Mouse (Mus musculus): ENCODE data around the gene Arnt2.
A peak's percentile ranks its signal among the peaks of the same experiment; 100 is the strongest.

The Arnt2 gene

GRCm38 (mm10) chr7:84343160-84343559, 66.8 kb downstream of the Arnt2 start:
- DNase-seq (ENCODE audit: low spot score), result no peak

DNA sequence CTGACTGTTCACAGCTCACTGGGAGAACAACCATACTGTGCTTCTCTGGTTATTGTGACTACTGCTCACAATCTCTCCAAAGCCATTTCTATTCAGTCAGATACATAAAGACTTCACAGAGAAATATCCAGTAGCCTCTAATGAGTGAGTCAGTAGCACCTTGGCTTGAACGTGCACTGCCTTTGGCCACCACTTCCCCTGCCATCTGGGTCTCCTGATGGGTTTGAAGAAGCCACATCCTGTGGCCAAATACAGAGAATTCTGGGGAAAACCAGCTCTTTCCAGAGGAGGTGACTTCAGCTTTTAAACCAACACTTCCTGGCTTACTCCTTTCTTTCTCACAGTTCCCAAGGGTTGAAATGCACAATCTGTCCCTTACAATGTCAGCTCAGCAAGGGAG, 69.0 kb downstream of the Arnt2 start:
- no peak for DNase-seq (ENCODE audit: low spot score)

DNA sequence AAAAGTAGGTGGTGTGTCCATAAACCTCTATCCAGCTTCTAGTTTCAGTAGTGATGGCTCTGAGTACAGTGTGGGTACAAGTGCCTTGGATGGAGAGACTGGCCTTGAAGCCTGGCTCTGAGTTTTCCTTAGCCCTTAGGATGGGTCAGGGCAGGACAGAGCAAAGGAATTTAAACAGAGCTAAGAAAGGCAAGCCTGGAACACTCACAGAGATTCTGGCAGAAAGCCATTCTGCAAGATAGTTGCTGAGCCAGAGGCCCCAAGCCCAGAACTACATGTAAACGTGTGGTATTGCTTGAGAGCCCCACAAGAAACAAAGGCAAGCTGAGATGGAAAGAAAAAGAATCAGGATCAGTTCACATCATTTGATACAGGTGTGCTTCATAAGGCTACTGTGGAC, 70.8 kb downstream of the Arnt2 start:
- DNase-seq (ENCODE audit: low spot score), result no peak

DNA sequence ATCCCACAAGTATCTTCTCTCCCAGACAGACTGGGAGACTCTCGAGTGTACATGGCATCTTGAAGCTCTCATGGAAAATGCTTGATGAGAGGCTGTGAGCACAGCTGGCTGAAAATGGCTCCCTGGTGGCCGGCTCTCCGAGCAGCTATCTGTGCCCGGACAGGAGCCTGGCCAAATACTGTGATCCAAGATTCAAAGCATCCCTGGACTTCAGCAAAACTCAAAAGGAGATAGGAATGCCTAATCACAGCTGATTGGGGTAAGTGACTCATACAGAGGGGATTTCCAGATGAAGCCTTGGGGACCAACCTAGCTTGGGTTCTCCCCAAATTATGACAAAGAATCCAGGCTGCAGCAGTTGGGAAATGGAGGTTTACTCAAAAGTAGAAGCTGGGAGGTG, 72.2 kb downstream of the Arnt2 start:
- DNase-seq (ENCODE audit: low spot score), result no peak

DNA sequence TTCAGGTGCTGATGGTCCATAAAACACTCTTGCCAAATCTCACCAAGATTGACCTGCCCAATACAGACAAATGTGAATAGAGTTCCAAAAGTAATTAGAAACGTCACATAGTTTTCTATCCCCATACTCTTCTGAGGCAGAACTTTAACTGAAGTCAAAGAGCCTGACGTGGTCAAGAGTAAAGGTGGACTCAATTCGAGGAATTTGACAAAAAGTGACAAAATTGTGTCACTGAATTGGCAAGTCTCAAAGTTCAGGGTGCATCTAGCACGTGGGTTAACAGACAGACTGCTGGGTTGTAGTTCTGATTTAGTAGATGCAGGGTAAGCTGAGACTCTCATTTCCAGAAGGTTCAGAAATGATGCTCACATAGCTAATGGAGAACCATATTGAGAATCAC, 73.1 kb downstream of the Arnt2 start:
- no peak for DNase-seq (ENCODE audit: low spot score)

GRCm38 (mm10) chr7:84336580-84336886, 73.4 kb downstream of the Arnt2 start:
- no peak for DNase-seq (ENCODE audit: low spot score)

GRCm38 (mm10) chr7:84335766-84336579, 74.0 kb downstream of the Arnt2 start:
- DNase-seq (ENCODE audit: low spot score), result no peak

DNA sequence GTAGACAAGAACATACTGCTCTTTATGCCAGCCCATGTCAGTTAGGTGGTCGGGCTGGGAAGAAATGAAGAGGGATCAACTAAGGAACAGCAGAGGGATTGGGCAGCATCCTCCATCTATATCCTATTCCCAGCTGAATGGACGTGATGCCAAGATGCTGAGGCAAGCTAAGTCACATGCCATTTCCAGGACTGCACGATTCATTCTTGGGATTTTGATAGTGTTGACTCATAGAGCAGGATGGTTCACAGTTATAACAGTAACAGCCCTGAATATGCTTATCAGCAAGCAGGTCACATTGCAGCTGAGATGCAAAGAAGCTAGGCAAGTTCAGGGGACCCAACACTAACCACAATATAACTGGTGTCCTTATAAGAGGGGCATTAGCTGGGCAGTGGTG, 76.0 kb downstream of the Arnt2 start:
- no peak for DNase-seq (ENCODE audit: low spot score)

DNA sequence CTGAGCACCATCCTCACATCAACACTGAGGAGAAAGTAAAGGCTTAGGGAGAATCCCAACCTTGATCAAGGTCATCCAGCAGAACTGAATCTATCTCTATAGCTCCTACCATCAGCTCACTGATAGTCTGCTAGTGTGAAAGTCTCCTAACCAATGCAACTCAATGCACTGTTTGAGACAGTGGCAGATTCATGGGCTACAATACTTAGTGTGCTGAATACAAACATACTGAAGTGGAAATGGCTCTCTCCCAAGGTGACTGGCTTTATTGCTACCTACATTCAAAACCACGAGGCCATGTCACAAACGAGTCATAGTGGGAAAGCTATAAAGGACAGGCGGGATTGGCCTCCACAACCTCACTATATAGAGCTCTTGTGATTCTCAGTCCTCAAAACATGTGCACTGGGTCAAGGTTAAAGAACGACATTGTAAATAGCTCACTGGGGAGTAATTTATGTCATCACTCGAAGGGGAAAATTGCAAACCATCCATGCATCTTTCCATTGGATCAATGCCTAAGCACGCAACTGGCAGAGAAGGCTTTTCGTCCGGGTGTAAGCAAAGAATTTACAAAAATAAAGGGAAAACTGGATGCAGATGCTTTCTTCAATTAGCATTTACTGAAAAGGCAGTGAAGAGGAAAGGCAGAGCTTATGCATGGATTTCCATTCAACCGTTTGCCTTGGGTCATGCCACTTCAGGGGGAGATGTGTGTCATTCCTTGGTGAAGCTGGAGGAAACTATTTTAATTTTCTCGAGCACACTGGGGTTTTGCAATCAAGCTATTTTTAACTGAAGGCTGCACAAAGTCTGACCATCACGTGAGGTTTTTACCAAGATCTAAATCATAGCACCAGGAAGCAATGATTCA, 77.4 kb downstream of the Arnt2 start:
- DNase-seq (ENCODE audit: low spot score), result no peak

DNA sequence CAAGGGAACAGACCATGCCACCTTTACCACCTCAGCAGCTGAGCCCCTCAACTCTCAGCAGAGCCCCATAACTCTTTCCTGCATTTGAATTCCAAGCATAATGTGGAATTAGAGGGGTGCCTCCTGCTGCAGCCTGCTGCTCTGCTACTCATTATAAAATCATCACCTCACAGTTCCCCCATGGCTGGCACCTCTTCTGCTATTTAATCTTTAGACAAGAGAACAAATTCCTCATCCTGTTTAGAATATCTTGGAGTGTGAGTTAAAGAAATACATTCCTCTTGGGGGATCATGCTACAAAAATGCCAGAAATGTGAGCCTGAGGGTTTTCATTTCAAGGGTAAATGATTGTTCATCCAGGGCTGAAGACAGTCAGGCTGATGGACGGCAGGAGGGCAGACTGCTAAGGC, 80.8 kb downstream of the Arnt2 start:
- no peak for DNase-seq (ENCODE audit: low spot score)

DNA sequence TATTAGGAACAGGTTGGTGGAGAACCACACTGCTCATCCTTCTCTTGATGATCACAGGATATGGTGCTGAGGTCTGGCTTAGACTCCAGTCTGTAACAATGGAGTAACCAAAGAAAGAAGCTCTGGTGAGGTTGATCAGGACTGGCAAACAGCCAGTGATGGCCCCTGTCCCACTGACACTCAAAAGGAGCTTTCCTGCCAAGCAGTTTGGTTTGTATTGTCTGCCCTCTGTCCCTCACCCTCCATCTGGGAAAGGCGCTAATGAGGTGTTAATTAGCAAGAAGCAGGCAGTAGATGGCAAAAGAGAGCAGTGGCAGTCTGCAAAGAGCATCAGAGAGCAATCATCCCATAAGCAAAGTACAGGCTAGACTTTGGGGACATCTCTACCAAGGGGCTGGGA, 81.2 kb downstream of the Arnt2 start:
- no peak for DNase-seq (ENCODE audit: low spot score)

- no peak for DNase-seq (ENCODE audit: low spot score)
Measured at GRCm38 (mm10) chr7:84325570-84326328, 84.2 kb downstream of the Arnt2 start.

- DNase-seq (ENCODE audit: low spot score), result no peak
Measured at GRCm38 (mm10) chr7:84321542-84321941, 88.4 kb downstream of the Arnt2 start.

DNA sequence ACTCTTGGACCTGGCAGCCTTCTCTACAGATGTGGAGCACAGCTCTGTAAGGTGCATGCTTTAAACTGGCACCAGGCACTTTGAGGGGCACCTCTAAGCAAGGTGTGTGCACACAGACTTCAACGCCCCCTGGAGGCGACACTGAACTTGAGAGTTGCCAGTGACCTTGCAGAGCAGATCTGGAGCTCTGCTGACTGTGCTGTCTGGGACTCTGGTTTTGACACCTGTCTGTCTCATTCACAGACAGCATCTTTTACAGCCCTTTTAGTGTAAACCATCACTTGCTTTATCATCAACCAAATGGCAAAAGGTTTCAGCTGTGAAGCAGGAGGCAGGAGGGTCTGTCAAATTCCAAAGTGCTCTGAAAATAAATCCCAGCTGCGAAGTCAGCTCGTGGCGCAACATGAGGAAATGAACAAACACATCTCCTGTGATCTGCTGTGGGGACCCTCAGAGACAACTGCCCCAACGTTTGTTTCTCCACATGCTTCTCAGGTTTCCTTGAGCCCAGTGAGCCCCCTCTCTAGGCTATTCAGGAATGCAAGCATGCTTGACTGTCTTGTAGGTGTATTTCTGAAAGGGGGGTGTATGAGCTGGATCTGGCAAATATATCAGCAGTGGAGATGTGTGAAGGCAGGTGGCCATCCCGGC, 94.5 kb downstream of the Arnt2 start:
- DNase-seq (ENCODE audit: low spot score), result peak; percentile 68

GRCm38 (mm10) chr7:84314742-84315141, 95.2 kb downstream of the Arnt2 start:
- DNase-seq (ENCODE audit: low spot score), result no peak

DNA sequence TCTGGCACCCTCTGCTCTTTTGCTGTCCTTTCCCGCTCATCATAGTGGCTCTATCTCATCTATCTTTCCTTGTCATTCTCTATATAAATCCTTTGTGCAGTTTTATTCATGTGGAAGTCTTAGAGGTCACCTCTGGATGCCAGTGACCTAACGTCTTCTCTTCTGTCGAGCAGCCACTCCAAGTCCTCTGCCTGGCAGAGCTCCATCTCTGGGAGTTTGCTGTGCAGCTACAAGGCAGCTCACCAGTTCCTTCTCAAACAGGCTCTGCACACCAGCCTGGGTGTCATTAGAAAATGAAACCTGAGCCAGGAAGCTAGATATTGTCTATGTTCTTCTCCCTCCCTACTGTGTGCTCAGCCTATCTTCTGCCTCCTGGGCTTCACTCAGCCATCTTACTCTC, 98.4 kb downstream of the Arnt2 start:
- DNase-seq (ENCODE audit: low spot score), result peak; percentile 52

DNA sequence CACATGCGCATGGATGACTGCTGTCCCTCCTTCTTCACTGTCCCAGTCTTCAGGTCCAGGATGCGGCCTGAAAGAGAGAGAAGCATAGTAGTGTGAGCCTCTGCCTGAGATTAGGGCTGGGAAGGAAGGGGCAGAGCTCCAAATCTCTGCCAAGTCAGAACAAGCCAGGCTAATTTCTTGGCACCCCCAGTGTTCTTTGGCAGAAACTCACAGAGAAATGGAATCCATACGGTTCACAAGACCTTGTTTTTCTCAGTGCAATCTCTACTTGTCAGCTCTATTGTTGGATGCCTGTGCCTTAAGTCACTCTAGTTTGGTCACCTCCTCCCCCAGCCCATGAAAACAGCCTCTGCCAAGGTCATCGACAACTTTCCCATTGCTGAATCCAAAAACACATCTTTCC, 99.1 kb downstream of the Arnt2 start:
- DNase-seq (ENCODE audit: low spot score), result peak; percentile 47

GRCm38 (mm10) chr7:84307329-84307925, 102.5 kb downstream of the Arnt2 start:
- no peak for DNase-seq (ENCODE audit: low spot score)

DNA sequence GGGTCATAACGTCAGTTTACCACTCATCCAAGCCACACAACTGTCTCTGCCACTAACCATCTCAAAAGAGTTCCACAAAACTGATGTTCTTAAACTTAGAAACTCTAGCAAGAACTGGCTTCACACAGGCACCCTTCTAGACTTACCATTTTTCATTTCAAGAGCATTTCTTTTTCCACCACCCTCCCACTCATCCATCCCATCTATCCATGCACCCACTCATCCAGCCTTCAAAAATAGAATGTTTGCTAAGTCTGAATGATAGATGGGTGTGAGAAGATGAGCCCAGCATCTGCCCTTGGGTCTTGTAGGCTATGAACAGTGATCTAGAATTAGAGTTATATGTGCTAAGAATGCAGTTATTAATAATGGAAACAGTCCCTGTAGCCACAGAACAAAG, 109.7 kb downstream of the Arnt2 start:
- no peak for DNase-seq (ENCODE audit: low spot score)

DNA sequence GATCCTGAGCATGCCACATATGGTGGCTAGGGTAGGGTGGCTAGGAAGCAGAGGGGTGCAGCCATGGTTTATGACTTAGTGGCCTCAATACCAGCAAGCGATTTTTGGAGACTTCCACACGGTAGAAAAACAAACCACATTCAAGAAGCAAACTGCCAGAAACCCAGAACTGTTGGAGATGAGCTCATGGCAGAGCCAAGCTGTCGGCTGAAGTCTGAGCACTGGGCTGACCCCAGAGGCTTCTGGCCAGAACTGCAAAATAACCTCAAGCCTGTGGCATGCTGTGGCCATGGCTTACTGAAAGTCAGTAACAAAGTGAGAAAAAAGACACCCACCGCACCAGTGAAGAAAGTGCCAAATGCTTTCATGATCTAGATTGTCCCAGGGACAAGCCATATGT, 110.4 kb downstream of the Arnt2 start:
- no peak for DNase-seq (ENCODE audit: low spot score)

- peak; percentile 67 for DNase-seq (ENCODE audit: low spot score)
Measured at GRCm38 (mm10) chr7:84293054-84293453, 116.9 kb downstream of the Arnt2 start.

- DNase-seq (ENCODE audit: low spot score), result no peak
Measured at GRCm38 (mm10) chr7:84287226-84287587, 122.8 kb downstream of the Arnt2 start.
